Mouse (Mus musculus): ENCODE data around the gene Wdr77. TPM values are rescaled to one million over a fixed set of nuclear protein-coding genes. Genes with fewer than 3 reads are reported as not detected.
"Not testable (repeated sequence)": the region's sequence is repeated elsewhere in the genome, so short reads cannot be mapped to it uniquely, and the experiment has no call there.

Gene Wdr77
- polyA plus RNA-seq, 1 experiment from 2014 or later: 132 TPM

GRCm38 (mm10) chr3:105971831-105972446, 12.8 kb downstream of the Wdr77 start:
- Histone ChIP-seq H3K36me3 (ENCODE audit: control insufficient read depth, insufficient read depth, low read length) (peaks cover 4% of the 10 kb centered on the region), H3K4me1 (ENCODE audit: control insufficient read depth, insufficient read depth, low read length) (no peaks in the 10 kb centered on the region), H3K9me3 (ENCODE audit: control insufficient read depth, low read length) (no peaks in the 10 kb centered on the region), H3K27ac (ENCODE audit: low read depth, low read length) (no peak overlapping the region), H3K4me2 (ENCODE audit: low read depth) (no peak overlapping the region), H3K9ac (ENCODE audit: low read length) (no peak overlapping the region), H3K4me3 (ENCODE audit: low read depth, low read length) (no peak overlapping the region), H3K27me3 (ENCODE audit: control insufficient read depth, insufficient read depth, low read length) (no peaks in the 10 kb centered on the region)
- ATAC-seq (ENCODE audit: insufficient read depth, low FRiP score, low TSS enrichment): no peak
- 84% methylated on average over 5 of the region's 5 CpGs for WGBS
- DNase-seq (ENCODE audit: low spot score): no peak

- H3K27me3 ChIP-seq (ENCODE audit: control insufficient read depth, insufficient read depth, low read length): no peaks in the 10 kb centered on the region
- no peak within 1 kb of the TSS for H3K9ac ChIP-seq (ENCODE audit: low read length)
- ATAC-seq (ENCODE audit: insufficient read depth, low FRiP score, low TSS enrichment): no peak
- 80% methylated on average over 3 of the region's 3 CpGs for WGBS
- no peak within 1 kb of the TSS for H3K27ac ChIP-seq (ENCODE audit: low read depth, low read length)
- no peak within 1 kb of the TSS for H3K4me3 ChIP-seq (ENCODE audit: low read depth, low read length)
- DNase-seq (ENCODE audit: low spot score): no peak
- H3K36me3 ChIP-seq (ENCODE audit: control insufficient read depth, insufficient read depth, low read length): no peaks in the 10 kb centered on the region; the same call in 1 of the 2 replicates
- H3K4me1 ChIP-seq (ENCODE audit: control insufficient read depth, insufficient read depth, low read length): no peaks in the 10 kb centered on the region
- no peak within 1 kb of the TSS for H3K4me2 ChIP-seq (ENCODE audit: low read depth)
- H3K9me3 ChIP-seq (ENCODE audit: control insufficient read depth, low read length): no peaks in the 10 kb centered on the region
Measured at GRCm38 (mm10) chr3:105973411-105973810, 14.2 kb downstream of the Wdr77 start, which contains the start of gene Ovgp1. Ovgp1 (plus strand) TSS chr3:105973711.

- Histone ChIP-seq H3K36me3 (ENCODE audit: control insufficient read depth, insufficient read depth, low read length) (no peaks in the 10 kb centered on the region; the same call in 1 of the 2 replicates), H3K4me2 (ENCODE audit: low read depth) (no peak overlapping the region), H3K9me3 (ENCODE audit: control insufficient read depth, low read length) (no peaks in the 10 kb centered on the region), H3K4me1 (ENCODE audit: control insufficient read depth, insufficient read depth, low read length) (no peaks in the 10 kb centered on the region), H3K4me3 (ENCODE audit: low read depth, low read length) (no peak overlapping the region), H3K9ac (ENCODE audit: low read length) (no peak overlapping the region), H3K27ac (ENCODE audit: low read depth, low read length) (no peak overlapping the region), H3K27me3 (ENCODE audit: control insufficient read depth, insufficient read depth, low read length) (no peaks in the 10 kb centered on the region)
- 88% methylated on average over 2 of the region's 2 CpGs for WGBS
- DNase-seq (ENCODE audit: low spot score) (no peak), ATAC-seq (ENCODE audit: insufficient read depth, low FRiP score, low TSS enrichment) (no peak)
Measured at GRCm38 (mm10) chr3:105974174-105974573, 15.0 kb downstream of the Wdr77 start.

- WGBS: 53% methylated on average over 5 of the region's 5 CpGs
- not testable (repeated sequence) for ATAC-seq (ENCODE audit: insufficient read depth, low FRiP score, low TSS enrichment)
Measured at GRCm38 (mm10) chr3:105989611-105990010, 30.4 kb downstream of the Wdr77 start.

GRCm38 (mm10) chr3:105991653-105992283, 32.6 kb downstream of the Wdr77 start:
- H3K9ac ChIP-seq (ENCODE audit: low read length): no peak overlapping the region
- no peak for ATAC-seq (ENCODE audit: insufficient read depth, low FRiP score, low TSS enrichment)
- no peak overlapping the region for H3K4me3 ChIP-seq (ENCODE audit: low read depth, low read length)
- no peaks in the 10 kb centered on the region for H3K9me3 ChIP-seq (ENCODE audit: control insufficient read depth, low read length)
- H3K4me1 ChIP-seq (ENCODE audit: control insufficient read depth, insufficient read depth, low read length): no peaks in the 10 kb centered on the region
- no peak overlapping the region for H3K4me2 ChIP-seq (ENCODE audit: low read depth)
- DNase-seq (ENCODE audit: low spot score): peak; percentile 23
- no peak overlapping the region for H3K27ac ChIP-seq (ENCODE audit: low read depth, low read length)
- no peaks in the 10 kb centered on the region for H3K36me3 ChIP-seq (ENCODE audit: control insufficient read depth, insufficient read depth, low read length)
- WGBS: 33% methylated on average over 4 of the region's 4 CpGs
- no peaks in the 10 kb centered on the region for H3K27me3 ChIP-seq (ENCODE audit: control insufficient read depth, insufficient read depth, low read length)

More at GRCm38 (mm10) chr3:105989611-105990010, 30.4 kb downstream of the Wdr77 start:
- H3K9me3 ChIP-seq (ENCODE audit: control insufficient read depth, low read length); H3K9ac ChIP-seq (ENCODE audit: low read length); H3K4me2 ChIP-seq (ENCODE audit: low read depth); DNase-seq (ENCODE audit: low spot score); H3K4me1 ChIP-seq (ENCODE audit: control insufficient read depth, insufficient read depth, low read length); H3K36me3 ChIP-seq (ENCODE audit: control insufficient read depth, insufficient read depth, low read length); H3K27ac ChIP-seq (ENCODE audit: low read depth, low read length); H3K27me3 ChIP-seq (ENCODE audit: control insufficient read depth, insufficient read depth, low read length); H3K4me3 ChIP-seq (ENCODE audit: low read depth, low read length): not testable (repeated sequence)

- Histone ChIP-seq H3K27me3 (ENCODE audit: control insufficient read depth, insufficient read depth, low read length) (no peaks in the 10 kb centered on the region), H3K9me3 (ENCODE audit: control insufficient read depth, low read length) (no peaks in the 10 kb centered on the region), H3K4me2 (ENCODE audit: low read depth) (no peak overlapping the region), H3K4me3 (ENCODE audit: low read depth, low read length) (no peak overlapping the region), H3K9ac (ENCODE audit: low read length) (no peak overlapping the region), H3K27ac (ENCODE audit: low read depth, low read length) (no peak overlapping the region), H3K36me3 (ENCODE audit: control insufficient read depth, insufficient read depth, low read length) (no peaks in the 10 kb centered on the region), H3K4me1 (ENCODE audit: control insufficient read depth, insufficient read depth, low read length) (no peaks in the 10 kb centered on the region)
- DNase-seq (ENCODE audit: low spot score): no peak
- WGBS: 61% methylated on average over 2 of the region's 2 CpGs
- no peak for ATAC-seq (ENCODE audit: insufficient read depth, low FRiP score, low TSS enrichment)
Measured at GRCm38 (mm10) chr3:105994730-105995129, 35.6 kb downstream of the Wdr77 start.

GRCm38 (mm10) chr3:106000707-106001375, 41.7 kb downstream of the Wdr77 start:
- no peak overlapping the region for H3K9ac ChIP-seq (ENCODE audit: low read length)
- no peaks in the 10 kb centered on the region for H3K9me3 ChIP-seq (ENCODE audit: control insufficient read depth, low read length)
- WGBS: 21% methylated on average over 11 of the region's 11 CpGs
- no peaks in the 10 kb centered on the region for H3K4me1 ChIP-seq (ENCODE audit: control insufficient read depth, insufficient read depth, low read length)
- H3K27ac ChIP-seq (ENCODE audit: low read depth, low read length): no peak overlapping the region
- no peaks in the 10 kb centered on the region for H3K36me3 ChIP-seq (ENCODE audit: control insufficient read depth, insufficient read depth, low read length)
- H3K4me3 ChIP-seq (ENCODE audit: low read depth, low read length): no peak overlapping the region
- DNase-seq (ENCODE audit: low spot score) (peak; percentile 19), ATAC-seq (ENCODE audit: insufficient read depth, low FRiP score, low TSS enrichment) (0 out of 2 replicates have a peak, but pooled peaks have one; percentile 27)
- H3K4me2 ChIP-seq (ENCODE audit: low read depth): peak overlapping the region; percentile 27; the same call in 1 of the 2 replicates
- no peaks in the 10 kb centered on the region for H3K27me3 ChIP-seq (ENCODE audit: control insufficient read depth, insufficient read depth, low read length)

- Histone ChIP-seq H3K36me3 (ENCODE audit: control insufficient read depth, insufficient read depth, low read length) (no peaks in the 10 kb centered on the region), H3K9me3 (ENCODE audit: control insufficient read depth, low read length) (no peaks in the 10 kb centered on the region), H3K27ac (ENCODE audit: low read depth, low read length) (no peak overlapping the region), H3K4me3 (ENCODE audit: low read depth, low read length) (no peak overlapping the region), H3K4me1 (ENCODE audit: control insufficient read depth, insufficient read depth, low read length) (no peaks in the 10 kb centered on the region), H3K27me3 (ENCODE audit: control insufficient read depth, insufficient read depth, low read length) (no peaks in the 10 kb centered on the region), H3K9ac (ENCODE audit: low read length) (no peak overlapping the region), H3K4me2 (ENCODE audit: low read depth) (peak overlapping the region; percentile 27; the same call in 1 of the 2 replicates)
- DNase-seq (ENCODE audit: low spot score): peak; percentile 59
- WGBS: 22% methylated on average over 17 of the region's 17 CpGs
- peak; percentile 72 for ATAC-seq (ENCODE audit: insufficient read depth, low FRiP score, low TSS enrichment)
Measured at GRCm38 (mm10) chr3:106001416-106002370, 42.5 kb downstream of the Wdr77 start.

All from neural tube, embryonic 11.5 days (tissue).